Mouse (Mus musculus) embryonic facial prominence, embryonic 12.5 days (tissue): ENCODE measurements around the gene Pkd2l1. TPM values are rescaled to one million over a fixed set of nuclear protein-coding genes. Genes with fewer than 3 reads are reported as not detected.

ENCODE experiments used
- ATAC-seq: fragments of 200-750 bp; cut with Nextera tagmentation; 2 replicates; pipeline ENCODE4 v1.8.0; 2017; ENCODE audit not compliant: insufficient number of reproducible peaks, insufficient read depth, low FRiP score, low TSS enrichment
- H3K27ac ChIP-seq: fragments of 300-500 bp; sonication (generic); 2 replicates; pipeline ENCODE4 v1.5.1; 2016; ENCODE audit warnings: mild to moderate bottlenecking
- H3K27me3 ChIP-seq: fragments of 300-500 bp; sonication (generic); 2 replicates; pipeline ENCODE4 v1.6.1; 2016; ENCODE audit warnings: mild to moderate bottlenecking, moderate library complexity
- H3K36me3 ChIP-seq: fragments of 300-500 bp; sonication (generic); 2 replicates; pipeline ENCODE4 v1.6.1; 2016; ENCODE audit warnings: mild to moderate bottlenecking
- H3K4me1 ChIP-seq: fragments of 300-500 bp; sonication (generic); 2 replicates; pipeline ENCODE4 v1.6.1; 2016
- H3K4me2 ChIP-seq: fragments of 300-500 bp; sonication (generic); replicated peaks from 2 replicates; pipeline ENCODE4 v1.6.1; 2016; ENCODE audit warnings: mild to moderate bottlenecking, moderate library complexity
- H3K4me3 ChIP-seq: fragments of 300-500 bp; sonication (generic); 2 replicates; pipeline ENCODE4 v1.5.1; 2016; ENCODE audit warnings: mild to moderate bottlenecking
- H3K9ac ChIP-seq: fragments of 300-500 bp; sonication (generic); 2 replicates; pipeline ENCODE4 v1.6.1; 2016; ENCODE audit warnings: mild to moderate bottlenecking, moderate library complexity
- H3K9me3 ChIP-seq: fragments of 300-500 bp; sonication (generic); 2 replicates; pipeline ENCODE4 v1.6.1; 2016; ENCODE audit warnings: mild to moderate bottlenecking, moderate library complexity
- WGBS: fragments of 180-500 bp; shearing (Covaris S2); methylation state at CpG from one replicate; pipeline ENCODE4 v1.1.7; 2016; 5-methylcytosine and 5-hydroxymethylcytosine counted together
- polyA plus RNA-seq: library from polyadenylated mRNA; unstranded; fragments of >200 nt; fragmentation: Nextera tagmentation; extraction: Ambion mirVana; gene quantifications from 2 replicates; pipeline ENCODE4 v1.2.1, GENCODE M21; 2016

The Pkd2l1 gene
- polyA plus RNA-seq, 1 experiment from 2014 or later = not detected

DNA sequence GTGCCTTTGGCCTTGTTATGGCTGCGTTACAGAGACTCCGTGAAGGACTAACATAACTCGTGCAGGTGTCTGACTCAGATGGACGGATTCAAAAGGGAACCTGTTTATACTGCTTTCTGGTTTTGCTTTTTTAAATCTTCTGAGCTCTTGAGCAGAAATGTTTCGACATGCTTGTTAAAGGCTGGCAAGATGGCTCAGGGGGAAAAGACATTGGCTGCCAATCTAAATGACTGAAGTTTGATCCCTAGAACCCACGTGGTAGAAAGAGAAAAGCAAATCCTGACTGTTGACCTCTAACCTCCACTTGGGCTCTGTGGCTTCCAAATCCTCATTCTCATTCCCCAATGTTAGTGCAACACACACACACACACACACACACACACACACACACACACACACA lies 6.3 kb upstream of the Pkd2l1 start:
- H3K27ac ChIP-seq = no peak overlapping the region
- 84% methylated on average over 6 of the region's 6 CpGs for WGBS
- H3K9ac ChIP-seq = no peak overlapping the region
- H3K36me3 ChIP-seq = no peaks in the 10 kb centered on the region
- H3K4me2 ChIP-seq = no peak overlapping the region
- no peak for ATAC-seq
- no peaks in the 10 kb centered on the region for H3K4me1 ChIP-seq
- H3K27me3 ChIP-seq = no peaks in the 10 kb centered on the region
- H3K4me3 ChIP-seq = no peak overlapping the region
- no peaks in the 10 kb centered on the region for H3K9me3 ChIP-seq

DNA sequence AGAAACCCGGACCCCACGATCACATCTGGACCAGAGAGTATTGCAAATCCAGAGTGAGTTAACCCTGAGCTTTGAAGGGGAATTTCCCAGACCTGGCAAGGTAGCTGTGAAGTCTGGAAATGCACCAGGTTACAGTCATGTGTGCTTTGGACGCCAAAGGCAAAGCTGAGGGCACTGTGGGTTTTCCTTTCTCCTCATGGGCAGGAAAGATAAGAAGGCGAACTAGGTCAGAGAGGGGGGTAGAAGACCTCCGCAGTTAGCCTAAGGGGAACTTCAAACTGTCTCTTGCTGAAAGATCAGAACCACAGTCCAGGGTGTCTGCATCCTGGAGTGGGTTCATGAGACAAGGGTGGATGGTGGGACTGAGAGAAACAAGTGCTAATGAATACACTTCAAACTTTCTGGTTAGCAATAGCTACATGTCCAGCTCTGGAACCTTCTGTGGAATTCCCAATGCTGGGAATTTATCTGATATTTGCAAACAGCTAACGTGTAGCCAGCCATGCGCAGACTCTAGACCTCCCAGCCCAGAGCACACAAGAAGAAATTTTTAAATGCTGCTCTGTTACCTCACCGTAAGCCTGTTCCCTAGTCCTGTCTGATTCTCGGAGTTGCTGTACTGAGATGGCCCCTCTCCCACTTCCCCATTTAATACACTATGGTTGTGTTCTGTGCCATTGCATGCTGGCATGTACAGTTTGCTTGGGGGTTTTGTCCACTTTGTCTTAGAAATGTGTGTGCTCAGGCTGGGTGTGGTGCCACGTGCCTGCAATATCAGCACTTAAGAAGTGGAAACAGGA lies 5.0 kb upstream of the Pkd2l1 start:
- Histone ChIP-seq H3K4me1 (no peaks in the 10 kb centered on the region), H3K4me3 (no peak overlapping the region), H3K27ac (no peak overlapping the region), H3K36me3 (no peaks in the 10 kb centered on the region), H3K4me2 (no peak overlapping the region), H3K27me3 (no peaks in the 10 kb centered on the region), H3K9ac (no peak overlapping the region), H3K9me3 (no peaks in the 10 kb centered on the region)
- 89% methylated on average over 10 of the region's 10 CpGs for WGBS
- ATAC-seq = no peak

- H3K27me3 ChIP-seq = no peaks in the 10 kb centered on the region
- no peak overlapping the region for H3K4me3 ChIP-seq
- no peaks in the 10 kb centered on the region for H3K36me3 ChIP-seq
- H3K9me3 ChIP-seq = no peaks in the 10 kb centered on the region
- H3K4me2 ChIP-seq = no peak overlapping the region
- H3K27ac ChIP-seq = no peak overlapping the region
- no peak overlapping the region for H3K9ac ChIP-seq
- whole genome bisulfite sequencing = 12% methylated on average over 7 of the region's 7 CpGs
- no peaks in the 10 kb centered on the region for H3K4me1 ChIP-seq
- ATAC-seq = no peak
Measured at GRCm38 (mm10) chr19:44195138-44195537, 2.9 kb upstream of the Pkd2l1 start.

DNA sequence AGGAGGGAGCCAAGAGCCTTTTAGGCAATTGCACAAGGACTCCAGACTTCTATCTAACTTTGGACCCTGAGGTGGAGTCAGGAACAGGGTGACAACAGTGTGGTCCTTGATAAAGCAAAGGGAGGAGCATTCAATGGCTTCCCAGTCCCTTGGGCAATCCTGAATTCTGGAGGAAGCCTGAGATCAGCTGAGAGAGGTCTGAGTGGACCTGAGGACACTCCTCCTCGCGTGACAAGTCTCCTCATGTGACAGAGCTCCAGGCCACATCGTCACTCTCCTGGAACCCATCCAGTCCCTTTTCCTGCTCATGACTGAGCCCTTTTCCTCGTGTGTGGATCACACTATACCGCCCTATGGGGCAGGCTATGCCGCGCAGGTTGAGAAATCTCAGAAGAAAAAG lies 1.7 kb upstream of the Pkd2l1 start:
- Histone ChIP-seq H3K9ac (no peak overlapping the region), H3K36me3 (no peaks in the 10 kb centered on the region), H3K4me3 (no peak overlapping the region), H3K4me2 (no peak overlapping the region), H3K27me3 (no peaks in the 10 kb centered on the region), H3K4me1 (no peaks in the 10 kb centered on the region), H3K9me3 (no peaks in the 10 kb centered on the region), H3K27ac (no peak overlapping the region)
- no peak for ATAC-seq
- 85% methylated on average over 7 of the region's 7 CpGs for WGBS

DNA sequence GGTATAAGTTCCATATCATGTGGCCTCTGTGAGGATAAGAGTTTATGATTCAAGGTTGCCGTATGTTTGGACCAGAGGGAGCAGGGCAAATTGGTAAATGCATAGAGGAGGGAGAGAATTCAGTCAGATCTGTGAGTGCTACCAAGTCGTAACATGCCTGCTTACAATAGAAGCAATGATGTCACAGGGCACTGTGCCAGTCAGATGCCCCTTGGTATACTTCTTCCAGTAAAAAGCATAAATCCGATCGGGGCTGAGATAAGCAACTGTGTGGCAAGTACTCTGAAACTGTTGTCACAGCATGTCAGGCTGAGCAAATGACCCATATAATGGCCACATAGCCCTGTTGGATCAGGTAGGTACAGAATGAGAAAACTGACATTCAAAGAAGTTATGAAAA lies 3.2 kb downstream of the Pkd2l1 start:
- 90% methylated on average over 4 of the region's 4 CpGs for WGBS
- no peaks in the 10 kb centered on the region for H3K36me3 ChIP-seq
- H3K4me1 ChIP-seq = no peaks in the 10 kb centered on the region
- H3K27me3 ChIP-seq = no peaks in the 10 kb centered on the region
- no peak for ATAC-seq
- H3K9ac ChIP-seq = no peak overlapping the region
- H3K27ac ChIP-seq = no peak overlapping the region
- H3K9me3 ChIP-seq = no peaks in the 10 kb centered on the region
- no peak overlapping the region for H3K4me2 ChIP-seq
- no peak overlapping the region for H3K4me3 ChIP-seq

- WGBS = 74% methylated on average over 3 of the region's 3 CpGs
- no peaks in the 10 kb centered on the region for H3K27me3 ChIP-seq
- H3K9ac ChIP-seq = no peak overlapping the region
- no peak overlapping the region for H3K4me2 ChIP-seq
- no peak for ATAC-seq
- no peak overlapping the region for H3K4me3 ChIP-seq
- H3K36me3 ChIP-seq = no peaks in the 10 kb centered on the region
- no peaks in the 10 kb centered on the region for H3K9me3 ChIP-seq
- no peak overlapping the region for H3K27ac ChIP-seq
- H3K4me1 ChIP-seq = no peaks in the 10 kb centered on the region
Measured at GRCm38 (mm10) chr19:44183968-44184367, 8.3 kb downstream of the Pkd2l1 start.

GRCm38 (mm10) chr19:44180502-44180901 lies 11.7 kb downstream of the Pkd2l1 start:
- H3K9me3 ChIP-seq = no peaks in the 10 kb centered on the region
- no peak overlapping the region for H3K27ac ChIP-seq
- H3K9ac ChIP-seq = no peak overlapping the region
- WGBS = 86% methylated on average over 1 of the region's 1 CpGs
- H3K4me1 ChIP-seq = no peaks in the 10 kb centered on the region
- H3K4me2 ChIP-seq = no peak overlapping the region
- H3K36me3 ChIP-seq = no peaks in the 10 kb centered on the region
- ATAC-seq = no peak
- no peak overlapping the region for H3K4me3 ChIP-seq
- no peaks in the 10 kb centered on the region for H3K27me3 ChIP-seq

DNA sequence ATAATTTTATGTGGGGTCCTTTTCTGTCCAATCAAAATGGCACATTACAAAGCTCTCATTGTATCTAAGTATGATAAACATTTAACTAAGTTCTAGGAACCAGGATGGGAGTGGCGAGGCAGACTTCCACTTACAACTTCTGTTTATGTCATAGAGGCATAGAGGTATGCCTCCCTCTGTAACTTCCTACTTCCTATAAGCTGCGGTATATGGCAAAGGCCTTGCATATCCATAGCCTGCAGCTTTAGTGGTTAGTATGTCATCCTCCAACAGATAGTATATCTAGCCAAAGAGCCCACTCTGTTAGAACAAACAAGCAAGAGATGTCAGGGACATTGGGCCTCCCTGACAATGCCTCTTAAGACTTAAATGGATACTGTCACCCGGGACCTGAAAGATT lies 15.5 kb downstream of the Pkd2l1 start:
- ATAC-seq = no peak
- no peak overlapping the region for H3K4me3 ChIP-seq
- H3K4me2 ChIP-seq = no peak overlapping the region
- no peaks in the 10 kb centered on the region for H3K27me3 ChIP-seq
- H3K36me3 ChIP-seq = no peaks in the 10 kb centered on the region
- no peaks in the 10 kb centered on the region for H3K4me1 ChIP-seq
- H3K9me3 ChIP-seq = no peaks in the 10 kb centered on the region
- H3K27ac ChIP-seq = no peak overlapping the region
- 80% methylated on average over 3 of the region's 3 CpGs for WGBS
- no peak overlapping the region for H3K9ac ChIP-seq

DNA sequence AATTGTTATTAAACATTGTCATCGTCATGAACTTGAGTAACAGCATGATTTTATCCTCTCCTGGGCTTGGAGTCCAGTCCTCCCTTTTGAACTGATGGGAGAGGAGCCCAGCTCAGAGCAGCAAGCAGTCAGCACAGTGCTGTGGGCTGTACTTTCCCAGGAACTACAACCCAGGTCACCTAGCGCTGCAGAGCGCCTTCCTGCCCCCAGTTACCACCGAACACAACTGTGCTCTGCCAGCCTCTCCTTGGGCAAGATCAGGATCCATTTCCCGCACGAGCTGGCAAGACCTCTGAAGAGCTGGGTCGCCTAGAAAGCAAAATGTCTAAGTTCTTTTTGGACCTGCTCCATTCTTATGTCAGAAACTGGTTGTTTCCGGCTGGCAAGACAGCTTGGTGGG lies 17.4 kb downstream of the Pkd2l1 start:
- Histone ChIP-seq H3K9ac (no peak overlapping the region), H3K27ac (no peak overlapping the region), H3K4me2 (no peak overlapping the region), H3K4me3 (no peak overlapping the region), H3K9me3 (no peaks in the 10 kb centered on the region), H3K36me3 (no peaks in the 10 kb centered on the region), H3K4me1 (no peaks in the 10 kb centered on the region), H3K27me3 (no peaks in the 10 kb centered on the region)
- no peak for ATAC-seq
- 65% methylated on average over 8 of the region's 8 CpGs for WGBS

GRCm38 (mm10) chr19:44161515-44161914 lies 30.7 kb downstream of the Pkd2l1 start:
- no peaks in the 10 kb centered on the region for H3K27me3 ChIP-seq
- no peaks in the 10 kb centered on the region for H3K36me3 ChIP-seq
- no peak overlapping the region for H3K27ac ChIP-seq
- ATAC-seq = no peak
- no peak overlapping the region for H3K9ac ChIP-seq
- 10% methylated on average over 3 of the region's 3 CpGs for WGBS
- H3K4me2 ChIP-seq = no peak overlapping the region
- no peaks in the 10 kb centered on the region for H3K9me3 ChIP-seq
- no peaks in the 10 kb centered on the region for H3K4me1 ChIP-seq
- H3K4me3 ChIP-seq = no peak overlapping the region

DNA sequence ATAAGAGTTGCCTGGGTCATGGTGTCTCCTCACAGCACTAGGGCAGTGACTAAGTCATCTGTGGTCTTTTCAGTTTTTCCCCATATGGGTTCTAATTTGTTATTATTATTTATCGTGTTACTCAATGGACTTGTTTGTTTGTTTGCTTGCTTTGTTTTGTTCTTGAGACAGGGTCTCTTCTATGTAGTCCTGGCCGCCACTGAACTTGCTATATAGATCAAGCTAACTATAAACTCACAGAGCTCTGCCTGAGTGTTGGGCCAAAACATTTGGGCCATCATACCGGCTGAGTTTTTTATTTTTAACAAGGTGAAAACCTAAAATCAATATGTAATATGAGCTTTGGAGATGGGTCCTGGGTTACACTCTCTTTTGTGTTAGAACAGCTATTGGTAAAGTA lies 32.9 kb downstream of the Pkd2l1 start:
- no peak overlapping the region for H3K27ac ChIP-seq
- 84% methylated on average over 3 of the region's 3 CpGs for WGBS
- no peaks in the 10 kb centered on the region for H3K27me3 ChIP-seq
- H3K4me3 ChIP-seq = no peak overlapping the region
- no peaks in the 10 kb centered on the region for H3K36me3 ChIP-seq
- no peak overlapping the region for H3K4me2 ChIP-seq
- no peaks in the 10 kb centered on the region for H3K9me3 ChIP-seq
- no peak for ATAC-seq
- H3K4me1 ChIP-seq = no peaks in the 10 kb centered on the region
- no peak overlapping the region for H3K9ac ChIP-seq

DNA sequence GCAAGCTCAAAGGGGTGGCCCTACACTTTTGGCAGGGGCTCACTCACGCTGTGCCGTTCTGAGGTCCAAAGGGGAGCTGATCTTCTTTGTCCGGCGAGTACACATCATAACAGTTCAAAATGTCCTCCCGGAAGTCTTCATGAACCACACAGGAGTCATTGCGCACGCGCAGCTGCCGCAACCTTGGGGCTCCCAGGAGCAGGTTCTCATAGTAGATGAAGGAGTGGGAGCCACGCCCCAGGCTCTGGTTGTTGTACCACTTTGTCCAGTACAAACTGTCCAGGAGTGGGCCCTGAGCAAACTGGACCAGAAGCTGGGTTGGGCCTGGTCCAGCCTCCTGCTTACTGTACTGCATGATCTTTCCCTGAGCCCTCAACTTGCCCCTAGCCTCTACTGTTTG lies 35.2 kb downstream of the Pkd2l1 start:
- ATAC-seq = no peak
- Histone ChIP-seq H3K4me2 (no peak overlapping the region), H3K9me3 (no peaks in the 10 kb centered on the region), H3K27ac (no peak overlapping the region), H3K9ac (no peak overlapping the region), H3K4me1 (no peaks in the 10 kb centered on the region), H3K27me3 (peaks cover 2% of the 10 kb centered on the region; the same call in 1 of the 2 replicates), H3K36me3 (no peaks in the 10 kb centered on the region), H3K4me3 (no peak overlapping the region)
- 94% methylated on average over 10 of the region's 10 CpGs for WGBS
